Mouse (Mus musculus) cerebellum, adult (tissue): Measurements from ENCODE around the gene Smc1b.

ENCODE experiments used
- ATAC-seq: cut with Nextera tagmentation; 2 replicates; pipeline ENCODE4 v1.9.2; 2017; ENCODE audit warnings: mild to moderate bottlenecking, moderate library complexity, mixed read lengths; ENCODE audit not compliant: insufficient number of reproducible peaks, low FRiP score, low TSS enrichment

The Smc1b gene

GRCm38 (mm10) chr15:85131275-85132192, at the start of gene Smc1b, which contains the start of gene Ribc2:
Smc1b (minus strand) TSS chr15:85131964.
Ribc2 (plus strand) TSS chr15:85132078.
- no peak; the same call in 1 of the 2 replicates for ATAC-seq

GRCm38 (mm10) chr15:85180368-85180767, 48.6 kb upstream of the Smc1b start:
- no peak for ATAC-seq

GRCm38 (mm10) chr15:85179528-85180180, 47.9 kb upstream of the Smc1b start:
- no peak for ATAC-seq

DNA sequence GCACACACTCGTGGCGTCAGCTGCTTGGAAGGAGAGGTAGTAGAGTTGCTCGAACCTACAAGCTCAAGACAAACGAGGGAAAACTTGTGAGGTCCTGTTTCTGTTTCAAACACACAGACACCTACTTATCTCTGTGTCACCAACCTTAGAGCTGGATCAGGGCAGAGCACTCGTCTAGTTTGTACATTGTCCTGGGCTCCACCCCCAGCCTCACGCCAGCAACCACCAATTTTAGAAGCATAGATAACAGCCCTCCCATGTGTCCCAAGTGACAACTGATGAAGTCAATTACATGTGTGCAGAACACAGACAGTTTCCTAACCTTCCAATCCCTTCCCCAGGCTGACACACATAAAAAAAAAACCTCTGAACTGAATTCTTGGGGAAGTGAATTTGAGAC, 46.4 kb upstream of the Smc1b start:
- ATAC-seq, result no peak

GRCm38 (mm10) chr15:85177576-85177975, 45.8 kb upstream of the Smc1b start:
- no peak for ATAC-seq

DNA sequence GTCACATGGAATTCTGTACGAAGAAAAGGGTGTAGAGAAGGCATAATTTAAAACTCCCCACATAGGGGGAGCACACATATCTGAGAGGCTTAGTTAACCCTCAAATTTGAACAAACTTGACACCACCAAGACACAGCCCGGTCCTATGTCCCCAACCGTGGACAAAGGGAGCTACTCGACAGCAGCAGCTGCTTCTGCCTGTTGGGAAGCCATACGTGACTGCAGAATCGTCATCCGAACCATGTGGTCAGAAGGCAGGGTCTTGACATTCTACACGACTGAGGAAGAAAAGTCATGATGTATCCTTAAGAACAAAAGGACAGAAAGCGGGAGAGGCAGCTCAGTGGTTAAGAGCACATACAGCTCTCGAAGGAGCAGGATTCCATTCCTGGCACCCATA, 42.3 kb upstream of the Smc1b start:
- no peak for ATAC-seq

- ATAC-seq, result no peak
Observed at GRCm38 (mm10) chr15:85173425-85173824, 41.7 kb upstream of the Smc1b start.

DNA sequence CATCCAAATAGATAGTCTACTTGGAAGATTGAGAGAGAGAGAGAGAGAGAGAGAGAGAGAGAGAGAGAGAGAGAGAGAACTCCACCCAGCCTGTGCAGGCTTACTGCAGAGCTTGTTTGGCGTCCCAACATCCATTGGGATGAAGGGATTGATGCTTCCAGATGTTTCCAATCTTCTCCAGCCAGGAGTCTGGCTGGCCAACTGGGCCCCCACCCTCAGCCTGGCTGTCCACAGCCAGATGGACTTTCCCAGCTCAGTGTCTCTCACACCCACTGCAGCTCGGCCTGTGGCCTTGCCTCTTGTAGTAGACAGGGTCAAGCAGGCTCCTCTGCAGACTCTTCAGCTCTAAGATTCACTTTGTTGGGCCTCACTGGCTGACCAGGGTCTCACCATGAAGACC, 40.3 kb upstream of the Smc1b start:
- no peak for ATAC-seq

DNA sequence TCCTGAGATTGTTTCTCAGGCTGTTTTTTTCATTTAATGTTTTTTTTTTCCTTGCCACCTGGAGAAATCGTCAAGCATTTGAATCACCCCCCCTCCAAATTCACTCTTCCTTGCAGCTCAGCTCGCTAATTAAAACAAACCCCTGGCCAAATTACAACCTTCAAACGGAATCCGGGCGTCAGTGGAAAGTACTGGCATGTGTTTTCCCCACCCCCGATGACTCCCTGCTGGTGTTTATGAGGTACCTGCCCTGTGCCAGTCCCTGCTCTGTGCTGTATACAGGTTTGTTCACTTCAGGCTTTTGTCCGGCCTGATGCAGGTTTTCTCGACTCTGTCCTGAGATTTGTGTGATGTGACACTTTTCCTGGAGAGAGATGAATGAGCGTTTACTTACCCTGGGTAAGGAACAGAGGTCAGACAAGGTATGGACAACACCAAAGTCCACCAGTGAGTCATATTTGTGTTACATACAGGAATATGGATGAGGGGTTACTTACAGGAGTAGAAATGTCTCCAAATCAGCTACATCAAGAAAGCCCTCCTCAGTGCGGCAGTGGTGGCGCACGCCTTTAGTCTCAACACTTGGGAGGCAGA, 35.4 kb upstream of the Smc1b start:
- no peak for ATAC-seq

- no peak for ATAC-seq
Observed at GRCm38 (mm10) chr15:85166433-85166933, 34.7 kb upstream of the Smc1b start.

- ATAC-seq, result no peak
Observed at GRCm38 (mm10) chr15:85162693-85163663, 31.2 kb upstream of the Smc1b start.

DNA sequence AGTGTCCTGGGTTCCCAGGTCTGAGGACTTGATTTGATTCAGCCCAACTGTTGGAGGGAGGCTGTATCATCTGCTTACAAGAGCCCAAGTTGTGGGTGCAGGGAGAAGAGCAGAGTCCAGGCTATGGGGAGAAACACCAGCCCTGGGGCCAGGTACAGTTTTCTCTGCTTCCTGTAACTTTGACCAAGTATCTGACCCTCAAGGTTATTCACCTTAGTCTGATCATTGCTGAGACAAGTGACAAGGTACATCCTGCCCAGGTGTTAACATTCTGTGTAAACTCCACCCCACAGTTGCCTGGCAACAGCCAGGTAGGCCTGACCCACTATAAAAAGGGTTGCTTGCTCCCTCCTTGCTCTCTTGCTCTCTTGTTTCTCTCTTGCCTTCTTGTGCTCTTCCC, 29.7 kb upstream of the Smc1b start:
- ATAC-seq, result no peak

- no peak for ATAC-seq
Observed at GRCm38 (mm10) chr15:85156198-85156597, 24.4 kb upstream of the Smc1b start.

- ATAC-seq, result no peak
Observed at GRCm38 (mm10) chr15:85154091-85154490, 22.3 kb upstream of the Smc1b start.

DNA sequence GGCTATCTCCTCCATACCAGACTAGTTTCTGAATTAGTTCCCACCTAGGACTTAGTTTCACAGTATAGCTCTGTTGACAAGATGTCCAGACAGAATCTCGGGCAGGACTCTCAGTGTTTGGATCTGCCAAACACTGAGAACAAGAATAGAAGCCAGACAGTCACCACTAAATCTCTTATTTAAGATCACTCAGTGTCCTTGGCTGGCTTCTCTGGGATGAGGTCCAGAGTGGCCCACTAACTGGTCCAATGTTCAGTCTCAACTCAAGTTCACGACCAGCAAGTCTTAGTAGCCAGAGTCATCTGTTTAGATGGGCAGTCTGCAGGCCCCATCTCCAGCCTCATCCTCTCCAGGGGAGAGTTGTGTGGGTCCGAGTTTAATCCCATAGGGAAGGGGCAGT, 20.8 kb upstream of the Smc1b start:
- ATAC-seq, result no peak

- peak; percentile 52; the same call in 1 of the 2 replicates for ATAC-seq
Observed at GRCm38 (mm10) chr15:85151433-85151918, 19.7 kb upstream of the Smc1b start.

DNA sequence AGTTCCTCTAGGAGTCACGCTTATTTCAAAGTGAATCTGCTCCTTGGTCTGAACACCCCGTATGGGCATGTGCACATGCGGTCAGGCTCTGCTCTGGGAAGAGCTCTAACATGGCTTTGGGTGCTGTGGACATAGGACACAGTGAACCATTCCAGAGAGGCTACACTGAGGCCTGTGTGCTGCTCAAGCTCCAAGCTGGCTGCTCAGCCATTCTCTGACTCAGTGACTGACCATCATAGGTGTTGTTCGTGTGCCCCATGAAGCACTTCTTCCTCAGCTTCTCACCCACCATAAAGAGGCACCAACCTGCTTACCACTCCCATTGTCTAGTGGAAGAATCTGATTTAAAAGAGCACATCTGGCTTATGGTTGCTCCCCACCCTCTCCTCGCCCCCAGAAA, 12.5 kb upstream of the Smc1b start:
- ATAC-seq, result no peak

DNA sequence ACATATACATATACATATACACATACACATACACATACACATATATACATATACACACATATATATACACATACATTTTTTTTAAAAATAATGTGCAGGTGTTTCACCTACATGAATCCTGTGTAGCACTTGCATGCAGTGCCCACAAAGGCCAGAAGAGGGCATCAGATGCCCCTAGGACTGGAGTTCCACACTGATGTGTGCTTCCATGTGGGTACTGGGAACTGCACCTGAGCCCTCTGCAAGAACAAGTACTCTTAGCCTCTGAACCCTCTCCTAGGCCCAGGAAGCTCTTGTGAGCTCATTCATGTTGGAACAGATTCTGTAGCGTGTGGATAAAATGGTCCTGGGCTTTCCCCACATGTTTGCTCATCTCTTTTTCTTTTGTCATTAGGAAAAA, 12.0 kb upstream of the Smc1b start:
- no peak for ATAC-seq

- no peak for ATAC-seq
Observed at GRCm38 (mm10) chr15:85143161-85143560, 11.4 kb upstream of the Smc1b start.

- ATAC-seq, result no peak
Observed at GRCm38 (mm10) chr15:85142441-85142840, 10.7 kb upstream of the Smc1b start.
